Mouse (Mus musculus) lung, postnatal 0 days (tissue): ENCODE measurements at regions not wholly inside any gene's neighbourhood (a gene's known extent, or its start where the extent isn't known, plus 50 kb on each side); places are given as distances from the start of the nearest gene placed in this dataset.

Experiments used
- ATAC-seq: fragments of 200-750 bp; cut with Nextera tagmentation; 2 replicates; pipeline ENCODE4 v1.8.0; 2017; ENCODE audit warnings: moderate library complexity
- DNase-seq: peaks from one replicate; pipeline ENCODE4 v3.0.0-alpha.2; 2016; ENCODE audit warnings: low spot score
- H3K27ac ChIP-seq: fragments of 300-500 bp; sonication (generic); 2 replicates; pipeline ENCODE4 v1.5.1; 2014; ENCODE audit warnings: antibody characterized with exemption, mild to moderate bottlenecking, low read length, mixed read lengths
- H3K27me3 ChIP-seq: fragments of 300-500 bp; sonication (generic); replicated peaks from 2 replicates; pipeline ENCODE4 v1.6.1; 2014; ENCODE audit warnings: low read length, mixed read lengths; ENCODE audit not compliant: insufficient read depth
- H3K36me3 ChIP-seq: fragments of 300-500 bp; sonication (generic); 2 replicates; pipeline ENCODE4 v1.6.1; 2014; ENCODE audit warnings: low read length, mixed read lengths; ENCODE audit not compliant: insufficient read depth
- H3K4me1 ChIP-seq: fragments of 300-500 bp; sonication (generic); 2 replicates; pipeline ENCODE4 v1.6.1; 2014; ENCODE audit warnings: antibody characterized with exemption, low read depth, low read length, mixed read lengths; ENCODE audit not compliant: insufficient read depth
- H3K4me2 ChIP-seq: fragments of 300-500 bp; sonication (generic); replicated peaks from 2 replicates; pipeline ENCODE4 v1.6.1; 2014; ENCODE audit warnings: low read depth, mild to moderate bottlenecking, low read length, moderate library complexity, mixed read lengths
- H3K4me3 ChIP-seq: fragments of 300-500 bp; sonication (generic); 2 replicates; pipeline ENCODE4 v1.5.1; 2014; ENCODE audit warnings: low read depth, low read length
- H3K9ac ChIP-seq: fragments of 300-500 bp; sonication (generic); replicated peaks from 2 replicates; pipeline ENCODE4 v1.6.1; 2014; ENCODE audit warnings: low read depth, mild to moderate bottlenecking
- H3K9me3 ChIP-seq: fragments of 300-500 bp; sonication (generic); 2 replicates; pipeline ENCODE4 v1.6.1; 2016; ENCODE audit warnings: low read length, mixed read lengths
- CTCF ChIP-seq: IDR thresholded peaks from 2 replicates; pipeline ENCODE4 v1.5.1; 2016; ENCODE audit warnings: antibody characterized with exemption, mild to moderate bottlenecking
- EP300 ChIP-seq: IDR thresholded peaks from 2 replicates; pipeline ENCODE4 v1.6.1; 2016; ENCODE audit warnings: antibody characterized with exemption, mild to moderate bottlenecking, control low read depth
- WGBS: fragments of 180-500 bp; shearing (Covaris S2); extraction: QIAGEN DNeasy Blood & Tissue Kit; methylation state at CpG from one replicate; pipeline ENCODE4 v1.1.7; 2014; 5-methylcytosine and 5-hydroxymethylcytosine counted together

GRCm38 (mm10) chr17:83983070-83983836, 135.5 kb upstream of the Haao start:
- H3K4me3 ChIP-seq: no peak overlapping the region
- WGBS: 21% methylated on average over 18 of the region's 18 CpGs
- no peaks in the 10 kb centered on the region for H3K36me3 ChIP-seq
- ATAC-seq (peak; percentile 84), DNase-seq (peak; percentile 95)
- TF ChIP-seq CTCF (no peak; the same call in 1 of the 2 replicates), EP300 (peak; percentile 86)
- H3K27ac ChIP-seq: peak overlapping the region; percentile 91
- no peak overlapping the region for H3K4me2 ChIP-seq
- H3K4me1 ChIP-seq: peaks cover 41% of the 10 kb centered on the region
- no peak overlapping the region for H3K9ac ChIP-seq
- H3K9me3 ChIP-seq: no peaks in the 10 kb centered on the region
- no peaks in the 10 kb centered on the region for H3K27me3 ChIP-seq

- no peak overlapping the region for H3K4me3 ChIP-seq
- 31% methylated on average over 8 of the region's 8 CpGs for whole genome bisulfite sequencing
- TF ChIP-seq CTCF (no peak), EP300 (no peak)
- DNase-seq: no peak
- no peak; the same call in 1 of the 2 replicates for ATAC-seq
- peak overlapping the region; percentile 91 for H3K27ac ChIP-seq
- H3K4me2 ChIP-seq: no peak overlapping the region
- H3K27me3 ChIP-seq: no peaks in the 10 kb centered on the region
- no peaks in the 10 kb centered on the region for H3K36me3 ChIP-seq
- H3K9me3 ChIP-seq: no peaks in the 10 kb centered on the region
- peaks cover 35% of the 10 kb centered on the region for H3K4me1 ChIP-seq
- no peak overlapping the region for H3K9ac ChIP-seq
These were observed 134.9 kb upstream of the Haao start for GRCm38 (mm10) chr17:83982700-83983069.

- Histone ChIP-seq H3K36me3 (no peaks in the 10 kb centered on the region), H3K27ac (0 out of 2 replicates have a peak overlapping the region, but pooled peaks have one; percentile 14), H3K9me3 (no peaks in the 10 kb centered on the region), H3K27me3 (no peaks in the 10 kb centered on the region), H3K4me1 (peaks cover 27% of the 10 kb centered on the region; the same call in 1 of the 2 replicates), H3K4me3 (no peak overlapping the region), H3K4me2 (no peak overlapping the region), H3K9ac (no peak overlapping the region)
- no peak for TF ChIP-seq EP300
- TF ChIP-seq CTCF: no peak
- ATAC-seq (no peak), DNase-seq (no peak)
- WGBS: 54% methylated on average over 7 of the region's 7 CpGs
These were observed 131.2 kb upstream of the Haao start for GRCm38 (mm10) chr17:83978858-83979470.

GRCm38 (mm10) chr17:83977725-83978124, 130.0 kb upstream of the Haao start:
- WGBS: 64% methylated on average over 11 of the region's 11 CpGs
- Histone ChIP-seq H3K4me3 (no peak overlapping the region), H3K27ac (peak overlapping the region; percentile 38; the same call in 1 of the 2 replicates), H3K36me3 (no peaks in the 10 kb centered on the region), H3K4me1 (peaks cover 27% of the 10 kb centered on the region; the same call in 1 of the 2 replicates), H3K9me3 (no peaks in the 10 kb centered on the region), H3K9ac (no peak overlapping the region), H3K4me2 (no peak overlapping the region), H3K27me3 (no peaks in the 10 kb centered on the region)
- ATAC-seq (peak; percentile 11; the same call in 1 of the 2 replicates), DNase-seq (no peak)
- no peak; the same call in 1 of the 2 replicates for TF ChIP-seq EP300
- no peak for TF ChIP-seq CTCF

GRCm38 (mm10) chr17:83975813-83976212, 128.1 kb upstream of the Haao start:
- Histone ChIP-seq H3K9me3 (no peaks in the 10 kb centered on the region), H3K36me3 (no peaks in the 10 kb centered on the region), H3K27me3 (no peaks in the 10 kb centered on the region), H3K4me3 (no peak overlapping the region), H3K27ac (no peak overlapping the region), H3K9ac (no peak overlapping the region), H3K4me2 (no peak overlapping the region), H3K4me1 (peaks cover 17% of the 10 kb centered on the region; the same call in 1 of the 2 replicates)
- ATAC-seq (no peak), DNase-seq (no peak)
- 78% methylated on average over 7 of the region's 7 CpGs for WGBS
- TF ChIP-seq EP300 (no peak), CTCF (no peak)

- no peak overlapping the region for H3K9ac ChIP-seq
- ATAC-seq: peak; percentile 52
- 28% methylated on average over 18 of the region's 18 CpGs for WGBS
- H3K36me3 ChIP-seq: no peaks in the 10 kb centered on the region
- no peak overlapping the region for H3K27ac ChIP-seq
- peak; percentile 65 for DNase-seq
- H3K9me3 ChIP-seq: no peaks in the 10 kb centered on the region
- H3K4me3 ChIP-seq: no peak overlapping the region
- H3K4me1 ChIP-seq: peaks cover 4% of the 10 kb centered on the region; the same call in 1 of the 2 replicates
- H3K27me3 ChIP-seq: no peaks in the 10 kb centered on the region
- H3K4me2 ChIP-seq: no peak overlapping the region; the same call in 1 of the 2 replicates
- TF ChIP-seq CTCF (peak; percentile 77), EP300 (peak; percentile 19; the same call in 1 of the 2 replicates)
These were observed 125.9 kb upstream of the Haao start for GRCm38 (mm10) chr17:83973461-83974350.
